Mouse (Mus musculus): ENCODE measurements at regions not wholly inside any gene's neighbourhood (a gene's known extent, or its start where the extent isn't known, plus 50 kb on each side); places are given as distances from the start of the nearest gene placed in this dataset.

GRCm38 (mm10) chr12:45648654-45649053 is 574.1 kb upstream of the Stxbp6 start:
- TF ChIP-seq POLR2A (IDR thresholded peaks at IDR 0.05; ENCODE audit: low read depth, low read length): no peak
- no peak for TF ChIP-seq CTCF (conservative IDR thresholded peaks at IDR 0.05; ENCODE audit: insufficient read depth, insufficient read length, low read depth, low read length)
